Mouse (Mus musculus) neutrophil, adult 5-6 weeks (primary cell): ENCODE results near the gene Aqp7. TPM values are rescaled to one million over a fixed set of nuclear protein-coding genes. Genes with fewer than 3 reads are reported as not detected.
A peak's percentile ranks its signal among the peaks of the same experiment; 100 is the strongest.

ENCODE experiments used
- ATAC-seq: fragments of 151-379, 151-347 bp; 2 replicates; pipeline ENCODE4 v1.8.0; 2017; ENCODE audit warnings: mild to moderate bottlenecking, moderate TSS enrichment; ENCODE audit not compliant: insufficient number of reproducible peaks, poor library complexity, low FRiP score, severe bottlenecking; ENCODE audit errors: extremely low read depth
- total RNA-seq: library from RNA; stranded (forward); fragments of 200-1000 nt; gene quantifications from 2 replicates; pipeline ENCODE4 v1.2.3, GENCODE M21; 2017

Gene Aqp7
- total RNA-seq, 1 experiment from 2014 or later, result not detected

DNA sequence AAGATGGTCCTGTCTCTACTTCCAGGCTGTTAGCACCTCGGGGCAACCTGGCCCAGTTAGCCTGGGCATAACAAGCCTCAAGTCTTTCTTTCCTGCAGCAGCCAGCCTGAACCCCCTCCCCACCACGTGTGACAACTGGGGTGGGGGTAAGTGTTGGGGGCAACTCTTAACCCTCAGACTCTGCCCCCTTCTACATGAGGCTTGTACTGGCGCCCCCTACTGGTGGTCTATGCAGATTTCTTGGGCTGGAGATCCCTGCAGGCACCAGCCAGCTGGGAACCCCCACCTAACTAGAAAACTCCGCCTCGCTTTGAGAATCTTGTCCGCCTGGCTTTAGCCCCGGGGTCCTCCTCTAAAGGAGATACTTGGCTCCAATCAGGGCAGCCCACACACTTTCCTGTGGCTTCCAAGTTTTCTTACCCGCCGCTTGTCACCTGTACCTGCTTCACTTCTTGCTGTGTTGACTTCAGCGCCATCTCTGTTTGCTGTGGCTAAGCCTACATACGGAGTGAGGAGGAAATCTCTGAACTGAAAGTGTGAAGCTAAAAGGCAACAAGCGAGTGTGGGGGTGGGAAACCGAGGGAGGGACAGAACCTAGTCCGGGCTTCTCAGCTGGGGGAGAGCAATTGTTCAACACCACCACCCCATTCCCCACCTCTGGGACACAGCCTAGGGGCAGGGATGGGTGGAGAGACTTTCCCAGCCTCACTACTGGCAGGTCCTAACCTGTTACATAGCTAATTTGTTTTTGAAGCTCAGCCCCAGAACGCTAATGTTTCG is 16.1 kb upstream of the Aqp7 start:
- ATAC-seq, result no peak

DNA sequence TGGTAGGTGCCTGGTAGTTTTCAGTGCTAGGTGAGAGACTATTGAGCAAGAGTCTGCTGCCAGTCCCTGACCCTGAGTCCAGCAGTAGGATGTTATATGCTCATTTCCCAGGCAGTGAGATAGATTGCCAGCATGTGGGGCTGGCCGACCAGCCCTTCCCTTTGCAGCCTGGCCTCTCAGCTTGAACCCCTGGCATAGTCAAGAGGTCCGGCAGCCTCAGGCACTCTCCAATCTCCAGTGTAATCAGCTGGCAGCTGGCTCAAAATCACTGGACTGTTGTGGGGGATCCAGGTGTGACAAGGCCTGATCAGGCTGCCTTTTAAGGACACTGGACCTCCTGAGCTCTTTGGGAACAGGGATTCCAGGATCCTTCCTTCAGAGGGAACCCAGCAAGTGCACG is 15.4 kb upstream of the Aqp7 start:
- no peak for ATAC-seq

DNA sequence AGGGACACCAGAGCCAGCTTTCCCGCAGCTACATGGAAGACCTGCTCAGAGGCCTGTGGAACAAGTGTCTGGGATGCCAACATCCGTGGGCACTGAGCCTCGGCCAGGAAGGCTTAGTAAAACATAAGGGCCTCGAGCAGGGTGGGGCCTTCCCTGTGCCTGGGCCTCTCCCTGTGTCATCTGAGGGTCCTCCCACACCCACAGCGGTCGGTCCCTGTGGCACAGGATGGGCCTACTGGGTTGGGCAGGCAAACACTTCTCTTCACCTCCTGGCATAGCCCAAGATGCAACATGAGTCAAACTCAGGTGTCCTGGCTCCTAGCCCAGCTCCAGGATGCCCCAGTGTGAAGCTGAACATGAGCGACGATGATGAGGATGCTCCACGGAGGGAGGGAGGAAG is 9.4 kb upstream of the Aqp7 start:
- no peak for ATAC-seq

DNA sequence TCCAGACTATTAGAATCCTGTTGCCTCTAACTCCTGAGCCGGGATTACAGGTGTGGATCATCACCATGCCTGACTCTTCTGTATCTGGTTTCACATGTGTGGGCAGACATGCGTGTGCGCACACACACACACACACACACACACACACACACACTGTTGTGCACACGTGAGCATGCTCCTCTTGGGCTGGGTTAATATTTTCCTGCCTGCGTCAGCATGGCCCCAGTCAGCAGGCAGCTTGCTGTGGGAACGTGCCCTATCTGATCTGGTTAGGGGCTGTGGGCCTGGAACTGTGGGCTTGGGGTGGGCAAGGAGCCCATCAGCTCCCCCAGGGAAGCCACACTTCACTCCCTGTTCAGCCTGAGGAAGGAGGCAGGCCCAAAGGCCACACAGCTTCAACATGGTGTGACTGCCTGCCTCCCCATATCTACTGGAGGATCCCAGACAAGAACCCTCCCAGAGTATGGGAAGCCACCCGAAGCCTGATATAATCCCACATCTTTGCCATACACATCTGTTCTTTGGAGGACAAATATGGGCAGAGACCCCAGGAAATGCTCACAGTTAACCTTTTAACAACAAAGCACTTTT is 8.9 kb upstream of the Aqp7 start:
- ATAC-seq, result no peak

DNA sequence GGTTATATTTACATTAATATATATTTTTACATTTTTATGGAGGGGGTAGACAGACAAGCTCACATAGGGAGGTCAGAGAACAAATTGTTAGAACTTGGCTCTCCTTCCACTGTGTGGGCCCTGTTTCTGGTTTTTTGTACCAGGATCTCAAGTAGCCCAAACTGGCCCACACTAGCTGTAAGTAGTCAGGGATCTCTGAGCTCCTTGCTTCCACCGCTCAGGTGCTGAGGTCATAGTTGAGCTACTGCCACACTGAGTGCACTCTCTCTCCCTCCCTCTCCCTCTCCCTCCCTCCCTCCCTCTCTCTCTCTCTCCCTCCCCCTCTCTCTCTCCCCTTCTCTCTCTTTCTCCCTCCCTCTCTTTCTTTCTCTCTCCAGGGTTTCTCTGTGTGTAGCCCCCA is 8.3 kb upstream of the Aqp7 start:
- ATAC-seq, result no peak

- no peak for ATAC-seq
Measured at GRCm38 (mm10) chr4:41055111-41055510, 7.2 kb upstream of the Aqp7 start.

GRCm38 (mm10) chr4:41051781-41052180 is 3.8 kb upstream of the Aqp7 start:
- no peak for ATAC-seq

- 0 out of 2 replicates have a peak, but pooled peaks have one; percentile 31 for ATAC-seq
Measured at GRCm38 (mm10) chr4:41050726-41051675, 3.1 kb upstream of the Aqp7 start.

DNA sequence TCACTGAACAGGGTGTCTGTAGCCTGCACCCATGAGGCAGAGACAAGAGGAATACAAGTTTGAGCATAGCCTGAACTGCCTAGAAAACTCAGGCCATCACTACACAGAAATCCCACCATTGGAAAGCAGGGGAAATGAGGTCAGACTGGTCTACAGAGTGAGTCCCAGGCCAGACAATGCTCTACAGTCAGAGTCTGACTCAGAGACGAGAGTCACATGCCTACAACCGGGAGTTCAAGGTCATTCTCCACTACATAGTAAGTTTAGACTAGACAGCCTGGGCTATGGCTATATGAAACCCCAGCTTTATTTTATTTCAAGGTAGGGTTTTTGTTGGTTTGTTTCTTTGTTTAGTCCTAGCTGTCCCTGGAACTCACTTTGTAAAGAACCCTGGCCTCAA is 987 bp upstream of the Aqp7 start:
- no peak for ATAC-seq

DNA sequence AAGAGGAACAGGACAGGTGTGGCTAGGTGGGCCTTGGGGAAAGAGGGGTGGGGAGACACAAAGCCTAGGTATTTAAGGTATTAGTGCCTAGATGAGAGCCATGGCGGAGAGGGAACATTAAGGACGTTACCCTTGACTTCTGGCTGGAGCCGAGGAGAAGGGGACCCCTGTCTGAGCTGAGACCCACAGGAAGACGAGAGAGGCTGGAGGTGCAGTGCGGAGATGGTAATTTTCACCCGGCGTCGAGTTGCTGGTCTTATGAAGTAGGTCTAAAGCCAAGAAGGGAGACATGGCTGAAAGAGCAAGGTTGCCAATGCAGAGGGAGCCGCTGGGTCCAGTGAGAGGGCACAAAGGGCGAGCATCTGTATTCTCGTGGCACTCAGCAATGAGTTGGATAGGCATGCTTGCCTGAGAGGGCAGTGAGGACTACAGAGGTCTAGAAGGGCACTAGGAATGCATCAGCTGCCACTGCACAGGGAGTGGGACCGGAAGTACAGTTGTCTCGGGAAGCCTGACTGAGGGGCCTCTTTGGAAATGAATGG is 1.6 kb downstream of the Aqp7 start:
- ATAC-seq, result no peak

DNA sequence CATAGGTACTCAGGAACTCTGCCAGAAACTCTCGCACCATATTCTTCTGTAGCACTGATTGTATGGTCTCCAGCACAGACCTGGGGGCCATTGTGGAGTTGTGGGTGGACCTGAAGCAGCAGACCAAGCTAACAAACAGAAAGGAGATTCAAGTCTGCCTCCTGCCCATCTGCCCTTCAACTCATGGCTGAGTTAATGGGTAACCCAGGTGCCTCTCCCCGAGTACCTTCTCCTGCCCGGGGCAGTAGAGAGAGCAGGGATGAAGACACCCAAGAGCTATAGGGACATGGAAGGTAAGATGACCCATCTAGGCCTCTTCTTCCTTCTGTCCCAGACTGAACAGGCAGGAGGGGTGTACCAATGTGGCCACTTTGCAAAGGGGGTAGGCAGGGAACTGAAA is 2.7 kb downstream of the Aqp7 start:
- ATAC-seq, result no peak

DNA sequence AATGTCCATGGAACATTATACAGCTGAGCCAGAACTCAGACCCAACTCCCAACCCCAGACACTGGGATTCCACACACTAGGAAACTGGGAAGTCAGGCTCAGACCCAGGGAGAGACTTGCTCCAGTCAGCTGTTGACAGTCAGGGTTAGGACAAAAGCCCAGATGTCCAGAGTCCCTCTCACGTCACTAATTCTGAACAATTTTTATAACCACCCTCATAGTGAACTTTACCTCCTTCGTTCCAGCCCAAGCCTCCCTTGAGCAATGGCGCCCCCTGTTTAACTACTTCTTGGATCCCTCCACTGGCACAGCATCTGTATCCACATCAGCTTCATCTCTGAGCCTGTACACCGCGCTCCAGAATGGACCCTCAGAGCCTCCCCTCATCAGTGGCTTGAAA is 4.0 kb downstream of the Aqp7 start:
- ATAC-seq, result no peak

DNA sequence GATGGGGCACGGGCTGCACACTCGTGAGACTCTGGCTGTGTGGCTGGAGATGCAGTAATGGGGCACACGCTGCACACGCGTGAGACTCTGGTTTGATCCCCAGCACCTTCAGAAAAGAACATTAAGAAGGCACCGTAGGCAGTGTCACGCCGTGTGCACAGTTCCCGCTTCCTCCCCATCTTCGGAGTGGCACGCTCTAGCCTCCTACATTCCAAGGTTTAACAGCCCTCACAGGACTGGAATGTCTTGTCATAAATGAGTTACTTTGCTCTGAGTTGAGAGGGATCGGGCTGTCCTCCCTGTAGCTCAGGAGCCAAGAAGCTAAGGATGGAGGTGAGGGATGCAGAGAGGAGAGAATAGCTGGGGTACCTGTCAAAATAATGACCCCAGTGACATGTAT is 5.1 kb downstream of the Aqp7 start:
- ATAC-seq, result no peak

DNA sequence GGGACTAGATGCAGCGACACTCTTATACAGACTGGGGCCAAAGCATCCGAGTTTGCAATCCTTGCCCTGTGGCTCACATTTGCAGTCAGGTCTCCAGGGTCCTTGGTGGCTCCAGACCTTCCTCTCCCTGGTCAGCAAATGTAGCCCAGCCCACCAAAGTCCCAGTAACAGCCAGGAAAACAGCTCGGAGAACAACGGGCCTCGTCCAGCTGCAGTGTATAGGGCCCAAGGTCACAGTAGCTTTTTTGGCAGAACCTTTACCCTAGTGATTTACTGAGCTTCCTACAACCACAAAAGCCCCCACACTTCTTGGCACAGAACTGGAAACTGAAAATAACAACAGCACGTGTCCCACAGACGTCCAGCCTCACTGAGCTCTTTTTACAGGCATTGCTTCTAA is 7.0 kb downstream of the Aqp7 start:
- ATAC-seq, result no peak

DNA sequence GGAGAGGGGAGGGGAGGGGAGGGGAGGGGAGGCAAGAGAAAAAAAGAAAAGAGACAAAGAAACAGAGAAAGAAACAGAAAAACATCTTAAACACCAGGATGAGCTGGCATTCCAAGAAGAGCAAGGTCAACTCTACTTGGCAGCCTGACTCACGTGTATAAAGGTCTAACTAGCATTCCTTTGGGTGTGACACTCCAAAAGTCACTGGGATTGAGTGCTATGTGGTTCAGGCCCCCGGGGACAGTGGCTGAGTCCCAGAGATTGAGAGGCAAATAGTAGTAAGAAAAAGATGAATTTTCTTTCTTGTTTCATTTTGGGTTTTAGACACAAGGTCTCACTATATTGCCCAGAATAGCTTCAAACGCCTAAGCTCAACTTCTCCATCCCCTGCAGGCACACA is 10.0 kb downstream of the Aqp7 start:
- no peak for ATAC-seq

- ATAC-seq, result no peak
Measured at GRCm38 (mm10) chr4:41031242-41031641, 16.7 kb downstream of the Aqp7 start.

GRCm38 (mm10) chr4:41029372-41029771 is 18.6 kb downstream of the Aqp7 start:
- ATAC-seq, result no peak

- ATAC-seq, result no peak
Measured at GRCm38 (mm10) chr4:41028272-41028671, 19.7 kb downstream of the Aqp7 start.

GRCm38 (mm10) chr4:41027872-41028271 is 20.1 kb downstream of the Aqp7 start:
- ATAC-seq, result no peak
